Mouse (Mus musculus) urinary bladder, postnatal 14 days (tissue): ENCODE results near the gene Numbl.

ENCODE experiments used
- DNase-seq: peaks from one replicate; pipeline ENCODE4 v3.0.0; 2021; ENCODE audit warnings: low spot score

The Numbl gene

GRCm38 (mm10) chr7:27325697-27326096 is 67.5 kb downstream of the Numbl start:
- peak; percentile 82 for DNase-seq

GRCm38 (mm10) chr7:27326101-27326880 is 68.1 kb downstream of the Numbl start:
- DNase-seq = peak; percentile 69

GRCm38 (mm10) chr7:27327500-27327899 is 69.3 kb downstream of the Numbl start:
- no peak for DNase-seq

GRCm38 (mm10) chr7:27328161-27328560 is 69.9 kb downstream of the Numbl start:
- no peak for DNase-seq

- peak; percentile 54 for DNase-seq
Measured at GRCm38 (mm10) chr7:27328648-27329047, 70.4 kb downstream of the Numbl start.

- peak; percentile 92 for DNase-seq
Measured at GRCm38 (mm10) chr7:27329326-27329947, 71.2 kb downstream of the Numbl start.

GRCm38 (mm10) chr7:27329981-27330380 is 71.7 kb downstream of the Numbl start:
- no peak for DNase-seq

- DNase-seq = peak; percentile 98
Measured at GRCm38 (mm10) chr7:27330709-27331540, 72.7 kb downstream of the Numbl start.

- peak; percentile 67 for DNase-seq
Measured at GRCm38 (mm10) chr7:27331541-27331851, 73.3 kb downstream of the Numbl start.
